Mouse (Mus musculus) adrenal gland, postnatal 36 days (tissue): Measurements from ENCODE around the gene Lrriq3. TPM values are rescaled to one million over a fixed set of nuclear protein-coding genes. Genes with fewer than 3 reads are reported as not detected.

Experiments used
- total RNA-seq, 2 experiments: library from RNA; stranded (reverse); gene quantifications; 2 replicates each; pipeline ENCODE4 v1.2.3; 2021

The Lrriq3 gene
- total RNA-seq, 2 experiments from 2014 or later = 0.70 to 1.2 TPM

Other genes starting within 250 kb of the Lrriq3 start
- not detected for gene Tnni3k, start 38.0 kb upstream of the Lrriq3 start, total RNA-seq
- gene Fpgt, start within 50 bp of the Lrriq3 start, total RNA-seq = 10 to 100 TPM; 27.9 to 28.6 TPM